Mouse (Mus musculus) heart, postnatal 36 days (tissue): ENCODE measurements around the gene Rexo1. TPM values are rescaled to one million over a fixed set of nuclear protein-coding genes. Genes with fewer than 3 reads are reported as not detected.
"Not testable (repeated sequence)": the region's sequence is repeated elsewhere in the genome, so short reads cannot be mapped to it uniquely, and the experiment has no call there.

ENCODE experiments used
- DNase-seq, 2 experiments: peaks; one replicate each; pipeline ENCODE4 v3.0.0; 2021 to 2022
- intact Hi-C: fragments of 180-260 bp; cut with DNase I; formaldehyde crosslinking; loops from one replicate; pipeline ENCODE4 v1.15.1; 2025
- total RNA-seq, 2 experiments: library from RNA; stranded (reverse); gene quantifications; 2 replicates each; pipeline ENCODE4 v1.2.3; 2021

Rexo1 gene
- total RNA-seq = 10 to 100 TPM; 12.3 to 13.7 TPM

GRCm38 (mm10) chr10:80561116-80561944 is at the start of gene Rexo1:
Gene Rexo1, minus strand, starts transcription at chr10:80561560.
- intact Hi-C loops = no loop called here
- peak; percentile 93 to 96 for DNase-seq

GRCm38 (mm10) chr10:80611024-80611423 is 49.7 kb upstream of the Rexo1 start:
- intact Hi-C loops = loop anchor here (2.0 kb wide), 2 partner anchors 50 to 74 kb away; no protein-coding TSS in a partner anchor
- DNase-seq = peak; percentile 60 to 67

- DNase-seq = no peak
- intact Hi-C loops = loop anchor here (2.0 kb wide), 2 partner anchors 51 to 75 kb away; no protein-coding TSS in a partner anchor
Measured at GRCm38 (mm10) chr10:80610116-80610785, 48.9 kb upstream of the Rexo1 start.

- no peak for DNase-seq
- intact Hi-C loops = no loop called here
Measured at GRCm38 (mm10) chr10:80609269-80609924, 48.0 kb upstream of the Rexo1 start.

- intact Hi-C loops = no loop called here
- no peak for DNase-seq
Measured at GRCm38 (mm10) chr10:80608435-80608834, 47.1 kb upstream of the Rexo1 start.

GRCm38 (mm10) chr10:80606737-80607350 is 45.5 kb upstream of the Rexo1 start:
- DNase-seq = no peak
- intact Hi-C loops = no loop called here

- intact Hi-C loops = no loop called here
- no peak for DNase-seq
Measured at GRCm38 (mm10) chr10:80606306-80606705, 44.9 kb upstream of the Rexo1 start.

- DNase-seq, intact Hi-C loops: not testable (repeated sequence)
Measured at GRCm38 (mm10) chr10:80605721-80606120, 44.4 kb upstream of the Rexo1 start, which contains the start of gene Gm49322. Gene Gm49322, plus strand, starts transcription at chr10:80606021.

GRCm38 (mm10) chr10:80604988-80605387 is 43.6 kb upstream of the Rexo1 start:
- intact Hi-C loops = no loop called here
- no peak for DNase-seq

GRCm38 (mm10) chr10:80604001-80604509 is 42.7 kb upstream of the Rexo1 start:
- intact Hi-C loops = no loop called here
- no peak for DNase-seq

- intact Hi-C loops = loop anchor here (2.0 kb wide), 1 partner anchor 25 kb away; no protein-coding TSS in a partner anchor
- no peak for DNase-seq
Measured at GRCm38 (mm10) chr10:80603364-80603763, 42.0 kb upstream of the Rexo1 start.

- intact Hi-C loops = loop anchor here (2.0 kb wide), 1 partner anchor 24 kb away; no protein-coding TSS in a partner anchor
- peak; percentile 93 to 98 for DNase-seq
Measured at GRCm38 (mm10) chr10:80602698-80603325, 41.5 kb upstream of the Rexo1 start, which contains the start of the genes Scamp4 and Adat3. Gene Scamp4, plus strand, starts transcription at chr10:80602872. Gene Adat3, plus strand, starts transcription at chr10:80602880.

GRCm38 (mm10) chr10:80596318-80596717 is 35.0 kb upstream of the Rexo1 start:
- DNase-seq = no peak
- intact Hi-C loops = no loop called here

GRCm38 (mm10) chr10:80589879-80590854 is 28.8 kb upstream of the Rexo1 start, which contains the start of gene Abhd17a:
Gene Abhd17a, minus strand, starts transcription at chr10:80590341.
- intact Hi-C loops = no loop called here
- DNase-seq = peak; percentile 93 to 94

GRCm38 (mm10) chr10:80589127-80589878 is 27.9 kb upstream of the Rexo1 start:
- no peak for DNase-seq
- intact Hi-C loops = no loop called here

GRCm38 (mm10) chr10:80587305-80587657 is 25.9 kb upstream of the Rexo1 start:
- intact Hi-C loops = no loop called here
- DNase-seq = peak; percentile 49 to 50

- DNase-seq = peak in 1 of 2 experiments; percentile 32
- intact Hi-C loops = no loop called here
Measured at GRCm38 (mm10) chr10:80586407-80587304, 25.3 kb upstream of the Rexo1 start.
